Mouse (Mus musculus): ENCODE measurements around the gene Gpr174.
"Not testable (repeated sequence)": the region's sequence is repeated elsewhere in the genome, so short reads cannot be mapped to it uniquely, and the experiment has no call there.

Gene Gpr174

DNA sequence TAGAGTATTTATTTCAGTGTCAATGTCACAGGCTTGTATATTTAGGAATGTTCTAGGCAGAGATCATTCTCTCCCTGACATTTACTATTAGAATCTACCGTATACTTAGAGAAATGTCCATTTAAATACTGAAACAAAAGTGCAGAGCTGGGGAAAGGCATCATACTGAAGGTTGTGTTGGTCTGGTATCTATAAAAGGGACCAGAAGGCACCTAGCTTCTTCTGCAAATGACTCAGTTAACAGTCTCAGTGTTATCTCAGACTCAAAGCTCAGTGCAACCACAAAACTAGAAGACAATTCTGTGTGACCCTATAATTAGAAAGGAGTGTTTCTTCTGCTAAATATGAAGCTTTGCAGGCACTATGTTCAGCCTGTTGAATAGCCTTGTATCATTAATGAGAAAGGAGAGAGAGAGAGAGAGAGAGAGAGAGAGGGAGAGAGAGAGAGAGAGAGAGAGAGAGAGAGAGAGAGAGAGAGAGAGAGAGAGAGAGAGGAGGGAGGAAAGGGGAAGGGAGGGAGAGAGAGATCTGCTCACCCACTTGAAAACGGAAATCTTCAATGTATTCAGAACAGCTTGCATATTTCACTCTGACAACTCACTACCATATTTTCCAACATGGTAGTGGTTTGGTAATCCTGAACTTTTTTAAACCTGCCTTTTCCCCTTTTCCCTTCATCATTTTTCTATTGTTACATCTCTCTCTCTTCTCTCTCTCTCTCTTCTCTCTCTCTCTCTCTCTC, at the start of gene Gpr174:
TSS of gene Gpr174 (plus strand) at position 393 of the 742 bp plus-strand sequence.
- no peak for DNase-seq (ENCODE audit: extremely low spot score)

- DNase-seq (ENCODE audit: extremely low spot score), result no peak
Measured at GRCm38 (mm10) chrX:107217577-107218090, 38.0 kb upstream of the Gpr174 start.

DNA sequence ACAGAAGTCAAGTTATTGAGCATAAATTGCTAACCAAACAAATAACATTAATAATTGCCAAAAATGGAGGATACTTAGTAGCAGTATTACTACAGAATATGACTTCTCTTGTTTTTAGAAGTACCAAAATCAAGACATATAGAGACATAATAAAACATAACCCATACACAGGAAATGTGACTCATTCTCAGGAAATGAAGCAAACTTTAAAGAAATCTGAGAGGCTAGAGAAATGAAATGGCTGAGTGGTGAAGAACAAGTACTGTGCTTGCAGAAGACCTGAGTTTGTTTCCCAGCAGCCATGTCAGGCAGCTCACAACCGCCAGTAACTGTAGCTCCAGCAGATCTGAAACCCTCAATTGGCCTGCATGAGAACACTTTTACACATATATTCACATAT, 30.8 kb upstream of the Gpr174 start:
- DNase-seq (ENCODE audit: extremely low spot score), result no peak

DNA sequence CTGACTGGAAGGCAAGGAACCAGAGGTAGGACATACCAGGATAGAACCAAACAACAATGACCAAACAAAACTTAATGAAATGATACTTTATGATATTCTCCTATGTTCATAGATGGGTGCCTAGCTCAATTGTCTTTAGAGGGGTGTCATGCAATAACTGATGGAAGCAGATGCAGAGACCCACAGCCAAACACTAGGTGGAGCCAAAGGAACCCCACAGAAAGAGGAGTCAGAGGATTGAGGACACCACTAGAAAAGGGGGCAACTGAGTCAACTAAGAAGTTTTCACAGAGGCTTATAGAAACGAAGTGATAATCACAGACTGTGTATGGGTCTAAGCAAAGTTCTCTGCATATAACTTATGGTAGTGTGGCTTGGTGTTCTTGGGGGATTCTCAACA, 24.5 kb upstream of the Gpr174 start:
- DNase-seq (ENCODE audit: extremely low spot score), result no peak

DNA sequence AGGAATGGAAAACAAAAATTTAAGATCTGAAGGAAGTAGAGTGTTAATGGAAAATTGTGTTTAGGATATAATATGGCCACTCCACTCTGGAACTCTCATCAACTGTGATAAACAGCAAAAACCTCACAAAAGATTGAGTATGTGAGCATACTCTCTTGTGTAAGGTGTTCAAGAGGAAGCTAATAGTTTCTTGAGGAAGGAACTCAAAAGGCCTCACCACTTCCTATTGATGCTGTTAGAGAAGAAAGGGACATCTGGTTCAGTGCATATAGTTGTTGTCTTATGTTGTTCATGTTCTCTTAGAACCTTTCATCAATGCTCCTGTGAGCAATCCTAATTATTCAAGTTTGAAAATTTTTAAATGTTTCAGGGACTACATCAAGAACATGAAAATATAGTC, 21.0 kb upstream of the Gpr174 start:
- no peak for DNase-seq (ENCODE audit: extremely low spot score)

DNA sequence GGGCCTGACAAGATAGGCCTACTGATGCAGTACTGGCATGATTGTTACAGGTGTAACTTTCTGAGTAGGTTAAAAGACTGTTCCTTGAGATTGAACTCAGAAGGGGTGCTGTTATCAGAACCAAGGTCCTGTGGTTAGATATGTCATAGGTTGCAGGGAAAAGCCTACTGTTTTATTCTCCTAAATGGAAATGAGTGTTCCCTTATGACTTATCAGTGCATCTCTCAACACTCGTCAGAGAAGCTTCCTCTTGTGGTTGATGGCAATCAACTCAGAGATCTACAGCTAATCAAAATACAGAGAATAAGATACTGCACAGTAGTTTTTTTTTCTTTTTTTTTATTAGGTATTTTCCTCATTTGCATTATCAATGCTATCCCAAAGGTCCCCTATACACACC, 19.2 kb upstream of the Gpr174 start:
- no peak for DNase-seq (ENCODE audit: extremely low spot score)

DNA sequence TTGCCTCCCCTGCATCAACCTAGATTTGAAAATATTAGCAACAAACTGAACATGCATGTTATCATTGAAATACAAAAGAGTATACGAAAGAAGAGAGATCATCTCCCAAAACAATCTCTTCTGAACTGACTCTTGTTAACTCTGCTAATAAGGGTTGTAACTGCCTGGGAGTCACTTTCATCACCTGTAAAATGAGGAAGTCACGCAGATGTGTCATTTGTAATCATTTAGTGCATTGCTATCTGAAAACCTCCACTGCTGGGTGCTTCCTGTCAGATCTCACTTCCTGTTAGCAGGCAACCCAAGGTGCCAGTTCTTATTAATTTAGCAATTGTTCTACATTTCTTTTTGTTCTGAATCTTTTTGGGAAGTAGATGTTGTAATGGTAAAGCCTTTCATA, 5.3 kb upstream of the Gpr174 start:
- no peak for DNase-seq (ENCODE audit: extremely low spot score)

DNA sequence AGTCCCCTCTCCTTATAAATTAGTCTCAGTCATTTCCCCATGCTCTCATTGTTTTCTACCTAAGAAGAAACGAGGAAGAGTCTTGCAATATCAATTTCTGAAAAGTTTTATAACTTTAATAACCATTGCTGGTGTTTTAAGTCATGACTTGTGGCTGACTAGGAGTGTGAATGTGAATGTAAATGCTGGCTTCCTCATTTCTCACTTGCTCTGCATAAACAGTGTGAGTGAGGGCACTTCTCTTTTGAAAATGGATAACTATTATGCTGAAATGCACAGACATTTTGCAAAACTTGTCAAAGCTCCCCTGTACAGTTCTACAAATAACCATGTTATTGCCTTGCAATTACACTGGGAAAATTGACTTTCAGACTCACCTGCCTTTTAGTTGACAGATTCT, 8.9 kb downstream of the Gpr174 start:
- no peak for DNase-seq (ENCODE audit: extremely low spot score)

DNA sequence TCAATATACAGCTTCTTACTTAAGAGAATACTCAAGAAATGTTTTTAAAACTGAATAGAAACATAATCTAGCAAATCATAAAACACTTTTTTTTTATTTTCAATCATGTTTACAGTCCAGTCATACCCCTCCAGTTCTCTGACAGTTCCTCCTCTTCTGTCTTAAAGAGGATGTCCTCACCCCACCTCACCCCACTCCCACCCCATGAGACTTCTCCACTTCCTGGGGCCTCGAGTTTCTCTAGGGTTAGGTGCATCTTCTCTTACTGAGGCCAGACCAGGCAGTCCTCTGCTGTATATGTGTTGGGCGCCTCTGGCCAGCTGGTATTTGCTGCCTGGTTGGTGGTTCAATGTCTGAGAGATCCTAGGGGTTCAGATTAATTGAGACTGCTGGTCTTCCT, 21.9 kb downstream of the Gpr174 start:
- no peak for DNase-seq (ENCODE audit: extremely low spot score)

- no peak for DNase-seq (ENCODE audit: extremely low spot score)
Measured at GRCm38 (mm10) chrX:107284211-107284610, 28.5 kb downstream of the Gpr174 start.

DNA sequence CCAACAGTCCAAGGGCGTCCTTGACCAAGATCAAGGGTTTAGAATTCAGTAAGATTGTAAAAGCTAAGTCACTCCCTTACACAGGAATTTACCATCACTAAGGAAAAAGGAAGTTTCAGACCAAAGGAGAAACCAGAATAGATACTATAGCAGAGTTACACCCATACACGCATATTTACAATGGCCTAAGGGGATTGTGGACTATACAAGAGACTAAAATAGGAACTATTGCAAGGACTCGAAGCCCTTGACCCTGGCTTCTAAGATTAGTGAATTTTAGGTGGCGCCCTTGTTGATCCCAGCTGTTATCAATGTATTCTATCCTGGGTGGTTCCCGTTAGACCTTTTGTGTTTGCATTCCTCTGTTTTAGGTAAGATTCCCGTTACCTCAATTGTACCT, 42.2 kb downstream of the Gpr174 start:
- not testable (repeated sequence) for DNase-seq (ENCODE audit: extremely low spot score)

DNA sequence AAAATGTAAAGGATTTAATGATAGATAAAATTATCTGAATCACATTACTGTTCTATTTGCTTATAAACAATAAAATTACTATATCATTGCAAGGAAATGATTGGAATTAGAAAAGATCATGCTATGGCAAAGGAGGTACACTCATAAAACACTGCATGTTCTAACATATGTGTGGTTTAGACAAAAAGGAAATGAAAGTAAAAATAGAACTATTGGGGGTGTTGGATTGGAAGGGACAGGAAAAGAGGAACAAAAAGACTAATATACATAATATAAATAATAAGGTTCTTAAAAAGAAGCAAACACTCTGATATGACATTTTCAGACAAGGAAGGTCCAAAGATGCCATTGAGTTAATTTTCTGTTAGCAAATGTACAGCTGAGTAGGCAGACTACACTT, 43.1 kb downstream of the Gpr174 start:
- no peak for DNase-seq (ENCODE audit: extremely low spot score)

- no peak for DNase-seq (ENCODE audit: extremely low spot score)
Measured at GRCm38 (mm10) chrX:107306492-107306891, 50.8 kb downstream of the Gpr174 start.

- DNase-seq (ENCODE audit: extremely low spot score), result no peak
Measured at GRCm38 (mm10) chrX:107312533-107312932, 56.9 kb downstream of the Gpr174 start.

DNA sequence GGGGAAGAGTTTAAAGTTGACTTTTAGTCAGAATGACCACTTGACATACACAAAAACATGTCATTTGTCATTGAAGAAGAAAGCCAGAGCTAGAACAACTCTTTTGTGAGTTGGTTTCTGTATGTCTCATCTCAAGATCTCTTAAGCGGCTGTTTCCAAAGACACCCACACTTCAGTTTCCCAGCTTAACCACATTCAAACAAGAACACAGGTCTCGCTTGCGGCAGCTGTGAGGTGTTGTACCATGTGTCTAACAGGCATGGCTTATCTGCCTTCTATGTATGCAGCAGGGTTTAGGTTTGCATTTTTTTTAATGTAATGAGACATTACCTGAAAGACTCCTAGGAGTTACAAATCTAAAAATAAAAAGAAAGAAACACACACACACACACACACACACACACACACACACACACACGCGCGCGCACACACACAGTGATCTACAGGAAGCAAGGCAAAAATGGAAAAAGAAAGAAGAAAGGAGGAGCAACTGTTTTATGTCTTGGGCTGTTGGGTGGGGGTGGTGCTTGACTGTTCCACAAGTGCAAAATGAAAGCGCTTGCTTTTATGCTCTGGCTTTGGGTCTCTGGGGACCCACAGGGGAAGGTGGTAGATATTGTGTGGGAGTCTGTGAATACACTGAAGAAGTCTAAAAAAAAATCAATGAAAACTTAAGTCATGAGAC, 70.2 kb downstream of the Gpr174 start:
- DNase-seq (ENCODE audit: extremely low spot score), result no peak

GRCm38 (mm10) chrX:107329849-107330248, 74.2 kb downstream of the Gpr174 start:
- DNase-seq (ENCODE audit: extremely low spot score), result no peak

DNA sequence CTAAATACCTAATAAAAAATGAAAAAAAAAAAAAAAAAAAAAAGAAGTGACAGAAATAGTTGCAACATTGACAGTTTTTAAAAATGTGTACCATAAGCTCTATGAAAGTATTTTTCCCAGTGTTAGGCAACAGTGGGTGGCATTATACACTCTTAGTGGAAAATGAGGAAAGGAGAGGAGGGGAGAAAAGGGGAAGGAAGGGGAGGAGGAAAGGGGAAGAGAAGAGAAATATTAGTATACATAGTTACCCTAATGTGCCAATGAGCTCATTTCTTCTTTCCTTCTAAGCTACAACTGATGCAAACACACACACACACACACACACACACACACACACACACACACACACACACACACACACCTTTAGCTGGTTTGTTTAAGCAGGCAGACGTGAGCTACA, 80.9 kb downstream of the Gpr174 start:
- DNase-seq (ENCODE audit: extremely low spot score), result no peak

DNA sequence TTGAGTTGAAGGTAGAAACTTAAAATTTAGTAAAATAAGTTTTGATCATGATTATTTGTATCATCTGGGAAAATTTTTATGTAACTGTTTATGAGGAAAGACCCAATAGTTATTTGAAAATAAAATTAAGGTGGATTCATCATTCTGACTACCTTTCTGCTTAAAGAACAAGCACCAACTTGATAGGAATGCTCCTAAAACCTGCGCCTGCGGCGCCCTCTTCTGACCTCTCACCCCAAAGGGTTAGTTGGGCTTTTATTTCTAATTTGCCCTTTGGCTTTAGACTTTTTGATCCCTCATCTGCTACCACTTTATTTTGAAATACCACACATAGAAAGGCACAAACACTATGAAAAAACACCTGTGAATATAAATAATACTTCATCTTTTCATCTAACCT, 86.3 kb downstream of the Gpr174 start:
- peak; percentile 1 for DNase-seq (ENCODE audit: extremely low spot score)
